13 mouse cellular contexts compared by ENCODE assay signal in the genomic region with DNA sequence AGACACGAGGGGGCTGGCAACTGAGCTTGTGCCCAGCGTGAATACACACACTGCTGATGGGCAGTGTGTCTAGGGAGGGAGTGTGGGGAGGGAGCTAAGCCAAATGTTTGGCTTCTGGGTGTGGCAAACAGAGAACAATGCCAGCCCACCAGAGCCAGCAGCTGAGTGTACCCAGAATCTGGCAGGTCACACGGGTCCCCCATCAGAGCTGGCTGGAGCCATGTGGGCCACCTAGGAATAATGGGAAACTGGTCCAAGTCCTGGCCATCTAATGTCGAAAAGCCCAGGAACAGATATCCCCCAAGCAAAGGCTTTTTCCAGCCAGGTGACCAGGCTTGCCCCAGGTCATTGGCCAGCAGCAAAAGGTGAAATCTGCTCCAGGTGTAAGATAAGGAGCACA. TPM values are rescaled to one million over a fixed set of nuclear protein-coding genes. Genes with fewer than 3 reads are reported as not detected.
DNase-seq lines count a peak whose midpoint lies in the region; ATAC-seq and TF ChIP-seq lines count a peak whose summit lies in the region.
"Had no signal": no experiment of that assay in that cellular context is flagged by ENCODE, and none has a peak within 500 bp of the region (broad histone marks: within the 10 kb centered on the region; RNA-seq: fewer than 3 reads in every experiment).

No protein-coding gene starts in this region.

- DNase-seq in hindbrain, embryonic 14.5 days (ENCODE audit: low spot score): no peak
- DNase-seq in hindbrain, postnatal 0 days (ENCODE audit: low spot score): no peak
- no peak for DNase-seq in neural tube, embryonic 10.5 days (ENCODE audit: extremely low spot score, low spot score)
- DNase-seq in cerebellum, postnatal 36 days: peak; percentile 61 to 68
- peak; percentile 64 for DNase-seq in stomach, postnatal 0 days (ENCODE audit: low spot score)
- no peak for DNase-seq in retina, embryonic 14.5 days (ENCODE audit: low spot score)
- no peak for DNase-seq in layer of hippocampus, adult 9-11 months
- DNase-seq: kidney, adult 2 months; liver; retina, postnatal 1 day; spleen, adult 18-20 months; thymus, adult 18-20 months had no signal

- H3K4me3 ChIP-seq in hindbrain, embryonic 14.5 days (replicated peaks; ENCODE audit: low read length): no peak overlapping the region
- H3K4me3 ChIP-seq in hindbrain, postnatal 0 days (ENCODE audit: low read length): no peak overlapping the region
- no peak overlapping the region for H3K4me3 ChIP-seq in neural tube, embryonic 12.5 days
- no peak overlapping the region for H3K4me3 ChIP-seq in stomach, postnatal 0 days (ENCODE audit: low read depth, low read length)

- H3K9me3 ChIP-seq in hindbrain, embryonic 14.5 days (ENCODE audit: control insufficient read depth, low read length): no peaks in the 10 kb centered on the region
- no peaks in the 10 kb centered on the region for H3K9me3 ChIP-seq in hindbrain, postnatal 0 days (ENCODE audit: low read length)
- H3K9me3 ChIP-seq in neural tube, embryonic 12.5 days: no peaks in the 10 kb centered on the region
- no peaks in the 10 kb centered on the region for H3K9me3 ChIP-seq in stomach, postnatal 0 days (ENCODE audit: control insufficient read depth, low read length)

- 56% methylated on average over 4 of the region's 4 CpGs for WGBS in hindbrain, embryonic 14.5 days
- WGBS in hindbrain, postnatal 0 days: 45% methylated on average over 4 of the region's 4 CpGs
- WGBS in neural tube, embryonic 12.5 days: 61% methylated on average over 4 of the region's 4 CpGs
- 30% methylated on average over 4 of the region's 4 CpGs for WGBS in stomach, postnatal 0 days

- peaks cover 19% of the 10 kb centered on the region for H3K4me1 ChIP-seq in hindbrain, embryonic 14.5 days (replicated peaks; ENCODE audit: control insufficient read depth, insufficient read depth, low read length)
- peaks cover 12% of the 10 kb centered on the region for H3K4me1 ChIP-seq in hindbrain, postnatal 0 days (ENCODE audit: insufficient read depth, low read length)
- peaks cover 24% of the 10 kb centered on the region for H3K4me1 ChIP-seq in neural tube, embryonic 12.5 days
- H3K4me1 ChIP-seq in stomach, postnatal 0 days (replicated peaks; ENCODE audit: control insufficient read depth, insufficient read depth): peaks cover 13% of the 10 kb centered on the region

- peaks cover 25% of the 10 kb centered on the region for H3K36me3 ChIP-seq in hindbrain, embryonic 14.5 days (replicated peaks; ENCODE audit: control insufficient read depth, insufficient read depth)
- H3K36me3 ChIP-seq in hindbrain, postnatal 0 days (ENCODE audit: insufficient read depth, low read length): peaks cover 15% of the 10 kb centered on the region
- peaks cover 26% of the 10 kb centered on the region for H3K36me3 ChIP-seq in neural tube, embryonic 12.5 days
- peaks cover 7% of the 10 kb centered on the region; the same call in 1 of the 2 replicates for H3K36me3 ChIP-seq in stomach, postnatal 0 days (ENCODE audit: control insufficient read depth, insufficient read depth, low read length)

- no peak overlapping the region for H3K4me2 ChIP-seq in hindbrain, embryonic 14.5 days (replicated peaks)
- H3K4me2 ChIP-seq in hindbrain, postnatal 0 days (ENCODE audit: low read depth, low read length): no peak overlapping the region
- H3K4me2 ChIP-seq in neural tube, embryonic 12.5 days (replicated peaks): no peak overlapping the region
- no peak overlapping the region for H3K4me2 ChIP-seq in stomach, postnatal 0 days (replicated peaks; ENCODE audit: low read depth)

- H3K27me3 ChIP-seq in hindbrain, embryonic 14.5 days (ENCODE audit: control insufficient read depth, insufficient read depth, low read length): no peaks in the 10 kb centered on the region
- no peaks in the 10 kb centered on the region for H3K27me3 ChIP-seq in hindbrain, postnatal 0 days (ENCODE audit: insufficient read depth, low read length)
- no peaks in the 10 kb centered on the region for H3K27me3 ChIP-seq in neural tube, embryonic 12.5 days (replicated peaks)
- no peaks in the 10 kb centered on the region for H3K27me3 ChIP-seq in stomach, postnatal 0 days (ENCODE audit: control insufficient read depth, insufficient read depth, low read length)

- no peak overlapping the region for H3K27ac ChIP-seq in hindbrain, embryonic 14.5 days
- H3K27ac ChIP-seq in hindbrain, postnatal 0 days: no peak overlapping the region
- H3K27ac ChIP-seq in neural tube, embryonic 12.5 days: no peak overlapping the region
- H3K27ac ChIP-seq in stomach, postnatal 0 days (replicated peaks): peak overlapping the region; percentile 89

- no peak for TF ChIP-seq EP300 in stomach, postnatal 0 days (optimal IDR thresholded peaks at IDR 0.05)

- ATAC-seq in hindbrain, embryonic 14.5 days (ENCODE audit: low FRiP score): no peak
- no peak for ATAC-seq in hindbrain, postnatal 0 days
- ATAC-seq in neural tube, embryonic 12.5 days (ENCODE audit: low FRiP score, low read depth): no peak
- peak; percentile 12; the same call in 1 of the 2 replicates for ATAC-seq in stomach, postnatal 0 days (ENCODE audit: low FRiP score, low TSS enrichment)

- no peak for TF ChIP-seq CTCF in hindbrain, postnatal 0 days (IDR thresholded peaks at IDR 0.05; ENCODE audit: low read depth)
- no peak for TF ChIP-seq CTCF in stomach, postnatal 0 days (IDR thresholded peaks at IDR 0.05; ENCODE audit: low read depth)

- 0 out of 2 replicates have a peak overlapping the region, but pooled peaks have one; percentile 6 for H3K9ac ChIP-seq in hindbrain, embryonic 14.5 days
- H3K9ac ChIP-seq in hindbrain, postnatal 0 days (replicated peaks; ENCODE audit: low read length): no peak overlapping the region
- 0 out of 2 replicates have a peak overlapping the region, but pooled peaks have one; percentile 6 for H3K9ac ChIP-seq in neural tube, embryonic 12.5 days
- no peak overlapping the region for H3K9ac ChIP-seq in stomach, postnatal 0 days (ENCODE audit: low read length)

RNA-seq across cellular contexts. Expression of a gene that starts 3.3 kb away (rescaled TPM):
- 140 and 143 TPM in 2 replicates for polyA plus RNA-seq in hindbrain, embryonic 14.5 days (2014; fragmentation: Nextera tagmentation; extraction: Ambion mirVana)
- 397 and 410 TPM in 2 replicates for total RNA-seq in hindbrain, postnatal 0 days (2014; rRNA removed)
- 171 and 180 TPM in 2 replicates for polyA plus RNA-seq in hindbrain, postnatal 0 days (2015; fragmentation: Nextera tagmentation; extraction: Ambion mirVana)
- polyA plus RNA-seq in neural tube, embryonic 12.5 days (2016; fragmentation: Nextera tagmentation; extraction: Ambion mirVana): 105 and 118 TPM in 2 replicates
- 84.9 and 102 TPM in 2 replicates for polyA plus RNA-seq in stomach, postnatal 0 days (2015; fragmentation: Nextera tagmentation; extraction: Ambion mirVana)

RNA-seq across cellular contexts. Expression of a gene that starts 8.2 kb away (rescaled TPM):
- polyA plus RNA-seq in hindbrain, embryonic 14.5 days (2014; fragmentation: Nextera tagmentation; extraction: Ambion mirVana): 27.3 and 32.3 TPM in 2 replicates
- 67.6 and 79.9 TPM in 2 replicates for total RNA-seq in hindbrain, postnatal 0 days (2014; rRNA removed)
- 34.4 and 35.3 TPM in 2 replicates for polyA plus RNA-seq in hindbrain, postnatal 0 days (2015; fragmentation: Nextera tagmentation; extraction: Ambion mirVana)
- polyA plus RNA-seq in neural tube, embryonic 12.5 days (2016; fragmentation: Nextera tagmentation; extraction: Ambion mirVana): 28.5 and 31.8 TPM in 2 replicates
- 16.8 and 17.8 TPM in 2 replicates for polyA plus RNA-seq in stomach, postnatal 0 days (2015; fragmentation: Nextera tagmentation; extraction: Ambion mirVana)

RNA-seq across cellular contexts. Expression of a gene that starts 36.2 kb away (rescaled TPM):
- polyA plus RNA-seq in hindbrain, embryonic 14.5 days (2014; fragmentation: Nextera tagmentation; extraction: Ambion mirVana): 51.6 and 54.2 TPM in 2 replicates
- total RNA-seq in hindbrain, postnatal 0 days (2014; rRNA removed): 119 and 122 TPM in 2 replicates
- polyA plus RNA-seq in hindbrain, postnatal 0 days (2015; fragmentation: Nextera tagmentation; extraction: Ambion mirVana): 48.2 and 49.4 TPM in 2 replicates
- 51.9 and 52.3 TPM in 2 replicates for polyA plus RNA-seq in neural tube, embryonic 12.5 days (2016; fragmentation: Nextera tagmentation; extraction: Ambion mirVana)
- 29.8 and 32.9 TPM in 2 replicates for polyA plus RNA-seq in stomach, postnatal 0 days (2015; fragmentation: Nextera tagmentation; extraction: Ambion mirVana)

RNA-seq across cellular contexts. Expression of a gene that starts 59.8 kb away (rescaled TPM):
- 30.3 and 32.0 TPM in 2 replicates for polyA plus RNA-seq in hindbrain, embryonic 14.5 days (2014; fragmentation: Nextera tagmentation; extraction: Ambion mirVana)
- 49.3 and 51.5 TPM in 2 replicates for total RNA-seq in hindbrain, postnatal 0 days (2014; rRNA removed)
- 26.0 and 27.6 TPM in 2 replicates for polyA plus RNA-seq in hindbrain, postnatal 0 days (2015; fragmentation: Nextera tagmentation; extraction: Ambion mirVana)
- polyA plus RNA-seq in neural tube, embryonic 12.5 days (2016; fragmentation: Nextera tagmentation; extraction: Ambion mirVana): 26.0 and 27.7 TPM in 2 replicates
- polyA plus RNA-seq in stomach, postnatal 0 days (2015; fragmentation: Nextera tagmentation; extraction: Ambion mirVana): 22.0 and 25.9 TPM in 2 replicates

RNA-seq across cellular contexts. Expression of a gene that starts 60.0 kb away (rescaled TPM):
- 71.7 and 79.8 TPM in 2 replicates for polyA plus RNA-seq in hindbrain, embryonic 14.5 days (2014; fragmentation: Nextera tagmentation; extraction: Ambion mirVana)
- 140 and 156 TPM in 2 replicates for total RNA-seq in hindbrain, postnatal 0 days (2014; rRNA removed)
- polyA plus RNA-seq in hindbrain, postnatal 0 days (2015; fragmentation: Nextera tagmentation; extraction: Ambion mirVana): 133 and 138 TPM in 2 replicates
- polyA plus RNA-seq in neural tube, embryonic 12.5 days (2016; fragmentation: Nextera tagmentation; extraction: Ambion mirVana): 129 and 135 TPM in 2 replicates
- polyA plus RNA-seq in stomach, postnatal 0 days (2015; fragmentation: Nextera tagmentation; extraction: Ambion mirVana): 76.6 and 79.6 TPM in 2 replicates

Comparison
In these comparisons a context has a peak if more than half of its experiments do, and no peak if none do; other contexts are left out.
1. H3K9ac ChIP-seq: peak in hindbrain, embryonic 14.5 days (single experiment) and neural tube, embryonic 12.5 days (single experiment); none in hindbrain, postnatal 0 days (single experiment) and stomach, postnatal 0 days (single experiment).
2. DNase-seq: peak in cerebellum, postnatal 36 days (2 of 2) and stomach, postnatal 0 days (single experiment); none in hindbrain, embryonic 14.5 days (single experiment), hindbrain, postnatal 0 days (single experiment), neural tube, embryonic 10.5 days (single experiment), retina, embryonic 14.5 days (single experiment) and layer of hippocampus, adult 9-11 months (single experiment).